Mouse (Mus musculus) left cerebral cortex, adult 11 months (tissue): ENCODE measurements around the gene Rprd1b.

Experiments
- DNase-seq: peaks from one replicate; pipeline ENCODE4 v3.0.0; 2022; ENCODE audit warnings: low spot score

Gene Rprd1b

GRCm38 (mm10) chr2:158080622-158081241 is 52.4 kb downstream of the Rprd1b start:
- DNase-seq = no peak

- no peak for DNase-seq
Measured at GRCm38 (mm10) chr2:158084486-158084885, 56.2 kb downstream of the Rprd1b start.

GRCm38 (mm10) chr2:158090096-158090495 is 61.8 kb downstream of the Rprd1b start:
- no peak for DNase-seq

GRCm38 (mm10) chr2:158093345-158093744 is 65.0 kb downstream of the Rprd1b start:
- no peak for DNase-seq

GRCm38 (mm10) chr2:158094300-158094699 is 66.0 kb downstream of the Rprd1b start:
- DNase-seq = no peak

GRCm38 (mm10) chr2:158094846-158095245 is 66.5 kb downstream of the Rprd1b start:
- no peak for DNase-seq

GRCm38 (mm10) chr2:158097071-158097470 is 68.8 kb downstream of the Rprd1b start:
- DNase-seq = no peak

- no peak for DNase-seq
Measured at GRCm38 (mm10) chr2:158098730-158099129, 70.4 kb downstream of the Rprd1b start.

GRCm38 (mm10) chr2:158099537-158099936 is 71.2 kb downstream of the Rprd1b start:
- DNase-seq = no peak

- no peak for DNase-seq
Measured at GRCm38 (mm10) chr2:158101768-158102167, 73.5 kb downstream of the Rprd1b start.

GRCm38 (mm10) chr2:158104966-158105365 is 76.7 kb downstream of the Rprd1b start:
- no peak for DNase-seq

GRCm38 (mm10) chr2:158105605-158106004 is 77.3 kb downstream of the Rprd1b start:
- DNase-seq = no peak

- DNase-seq = no peak
Measured at GRCm38 (mm10) chr2:158106947-158107587, 78.8 kb downstream of the Rprd1b start.

- DNase-seq = no peak
Measured at GRCm38 (mm10) chr2:158109516-158109915, 81.2 kb downstream of the Rprd1b start.

- DNase-seq = no peak
Measured at GRCm38 (mm10) chr2:158113591-158114257, 85.4 kb downstream of the Rprd1b start.

- DNase-seq = no peak
Measured at GRCm38 (mm10) chr2:158114931-158115330, 86.6 kb downstream of the Rprd1b start.

- DNase-seq = no peak
Measured at GRCm38 (mm10) chr2:158115838-158116453, 87.6 kb downstream of the Rprd1b start.

- DNase-seq = no peak
Measured at GRCm38 (mm10) chr2:158116653-158117052, 88.4 kb downstream of the Rprd1b start.

- DNase-seq = no peak
Measured at GRCm38 (mm10) chr2:158119145-158119544, 90.8 kb downstream of the Rprd1b start.

GRCm38 (mm10) chr2:158120211-158120610 is 91.9 kb downstream of the Rprd1b start:
- DNase-seq = no peak

- DNase-seq = no peak
Measured at GRCm38 (mm10) chr2:158120868-158121267, 92.6 kb downstream of the Rprd1b start.

GRCm38 (mm10) chr2:158121645-158122326 is 93.5 kb downstream of the Rprd1b start:
- no peak for DNase-seq
